Mouse (Mus musculus) heart, embryonic 10.5 days (tissue): ENCODE results near the gene 4930544D05Rik. TPM values are rescaled to one million over a fixed set of nuclear protein-coding genes. Genes with fewer than 3 reads are reported as not detected.

Source experiments
- DNase-seq: peaks from one replicate; pipeline ENCODE4 v3.0.0-alpha.2; 2017; ENCODE audit warnings: low spot score
- H3K27ac ChIP-seq: fragments of 300-500 bp; sonication (generic); 2 replicates; pipeline ENCODE4 v1.5.1; 2016; ENCODE audit warnings: mild to moderate bottlenecking
- H3K27me3 ChIP-seq: fragments of 300-500 bp; sonication (generic); 2 replicates; pipeline ENCODE4 v1.6.1; 2016; ENCODE audit warnings: mild to moderate bottlenecking; ENCODE audit not compliant: poor library complexity, insufficient read depth, severe bottlenecking
- H3K36me3 ChIP-seq: fragments of 300-500 bp; sonication (generic); 2 replicates; pipeline ENCODE4 v1.6.1; 2016; ENCODE audit warnings: mild to moderate bottlenecking, moderate library complexity
- H3K4me1 ChIP-seq: fragments of 300-500 bp; sonication (generic); 2 replicates; pipeline ENCODE4 v1.6.1; 2016; ENCODE audit warnings: mild to moderate bottlenecking
- H3K4me3 ChIP-seq: fragments of 300-500 bp; sonication (generic); 2 replicates; pipeline ENCODE4 v1.5.1; 2016; ENCODE audit warnings: mild to moderate bottlenecking, moderate library complexity
- H3K9me3 ChIP-seq: fragments of 300-500 bp; sonication (generic); 2 replicates; pipeline ENCODE4 v1.6.1; 2016; ENCODE audit warnings: mild to moderate bottlenecking, moderate library complexity
- WGBS: fragments of 180-500 bp; shearing (Covaris S2); methylation state at CpG from one replicate; pipeline ENCODE4 v1.1.7; 2016; 5-methylcytosine and 5-hydroxymethylcytosine counted together
- polyA plus RNA-seq: library from polyadenylated mRNA; unstranded; fragments of >200 nt; fragmentation: Nextera tagmentation; extraction: Ambion mirVana; gene quantifications from 2 replicates; pipeline ENCODE4 v1.2.1, GENCODE M21; 2016

The 4930544D05Rik gene
- polyA plus RNA-seq, 1 experiment from 2014 or later = not detected

DNA sequence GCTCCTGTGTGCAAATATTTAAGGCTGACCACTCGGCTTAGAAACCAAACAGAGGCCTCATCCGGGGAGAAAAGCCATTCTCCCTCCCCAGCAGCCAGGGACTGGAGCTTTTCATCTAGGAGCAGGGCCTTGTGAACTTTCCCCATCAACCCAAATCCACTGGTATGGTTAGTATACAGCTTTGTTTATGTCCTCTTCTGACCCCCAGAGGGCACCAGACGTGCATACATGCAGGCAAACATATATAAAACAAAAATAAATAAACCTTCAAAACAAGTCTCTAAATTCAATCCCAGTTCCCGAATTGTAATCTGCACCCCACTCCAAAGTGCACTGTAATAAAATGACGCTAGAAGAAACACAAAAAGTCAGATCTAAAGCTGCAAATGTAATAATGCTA is 13.9 kb downstream of the 4930544D05Rik start:
- H3K36me3 ChIP-seq = no peaks in the 10 kb centered on the region
- H3K4me3 ChIP-seq = no peak overlapping the region
- no peak for DNase-seq
- no peaks in the 10 kb centered on the region for H3K9me3 ChIP-seq
- WGBS = 50% methylated on average over 5 of the region's 5 CpGs
- H3K27ac ChIP-seq = no peak overlapping the region
- 0 out of 2 replicates have a peak, but pooled peaks cover 3% of the 10 kb centered on the region for H3K4me1 ChIP-seq
- no peaks in the 10 kb centered on the region for H3K27me3 ChIP-seq

DNA sequence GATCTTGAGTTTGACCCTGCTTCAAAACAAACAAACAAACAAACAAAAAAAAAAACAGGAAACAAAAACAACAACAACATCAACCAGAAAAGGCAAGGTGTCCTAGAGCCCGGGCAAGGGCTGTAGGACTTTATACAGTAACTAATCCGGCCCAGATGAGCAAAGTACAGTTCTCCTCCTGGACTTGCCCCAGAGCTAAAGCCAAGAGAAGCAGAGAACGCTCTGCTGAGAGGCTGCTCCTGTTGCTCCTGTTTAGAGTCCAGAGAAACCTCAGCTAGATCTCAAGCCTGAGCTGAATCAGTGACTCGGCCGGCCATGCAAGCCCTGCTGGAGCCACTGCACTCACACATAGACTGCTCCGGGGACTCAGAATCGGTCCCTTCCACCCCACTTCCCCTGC is 14.5 kb downstream of the 4930544D05Rik start:
- no peak for DNase-seq
- Histone ChIP-seq H3K27ac (no peak overlapping the region), H3K27me3 (no peaks in the 10 kb centered on the region), H3K9me3 (no peaks in the 10 kb centered on the region), H3K36me3 (no peaks in the 10 kb centered on the region), H3K4me1 (0 out of 2 replicates have a peak, but pooled peaks cover 3% of the 10 kb centered on the region), H3K4me3 (no peak overlapping the region)
- WGBS = 57% methylated on average over 7 of the region's 7 CpGs

DNA sequence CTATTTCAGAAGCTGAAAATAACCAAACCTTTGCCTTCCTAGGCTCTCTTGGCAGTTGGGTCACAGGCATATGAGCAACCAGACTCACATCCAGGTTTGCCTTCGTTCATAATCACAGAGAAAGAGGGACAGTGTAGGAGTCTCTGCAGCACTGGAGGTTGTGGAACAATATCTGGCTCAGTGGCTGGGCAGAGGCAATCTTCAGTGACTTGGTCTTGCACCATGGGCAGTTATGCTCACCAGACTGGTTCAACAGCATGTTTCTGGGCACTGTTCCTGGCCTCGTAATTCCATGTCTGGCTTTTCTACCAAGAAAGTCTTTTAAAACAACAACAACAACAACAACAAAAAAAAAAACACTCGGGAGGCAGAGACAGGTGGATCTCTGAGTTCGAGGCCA is 20.0 kb downstream of the 4930544D05Rik start:
- DNase-seq = no peak
- WGBS = 81% methylated on average over 4 of the region's 4 CpGs
- Histone ChIP-seq H3K36me3 (no peaks in the 10 kb centered on the region), H3K4me3 (no peak overlapping the region), H3K27ac (no peak overlapping the region), H3K4me1 (peaks cover 22% of the 10 kb centered on the region), H3K9me3 (no peaks in the 10 kb centered on the region), H3K27me3 (no peaks in the 10 kb centered on the region)

DNA sequence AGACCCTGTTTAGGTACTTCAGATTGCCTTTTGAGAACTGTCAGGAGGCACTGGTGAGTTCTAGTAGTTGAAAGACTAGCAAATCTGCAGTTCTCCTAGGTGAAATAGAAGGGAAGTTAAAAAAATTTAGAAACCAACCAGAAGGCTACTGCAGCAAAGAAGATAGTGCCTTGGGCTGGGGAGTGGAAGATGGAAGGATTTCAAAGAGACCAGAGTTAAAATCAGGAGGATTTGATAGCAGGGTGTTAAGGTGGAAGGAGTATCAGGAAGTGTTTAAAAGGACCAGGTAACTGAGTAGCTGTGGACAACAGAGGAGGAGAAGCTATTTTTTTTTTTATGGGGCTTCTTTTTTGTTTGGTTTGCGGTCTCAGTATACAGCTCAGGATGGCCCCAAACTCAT is 22.1 kb downstream of the 4930544D05Rik start:
- H3K4me1 ChIP-seq = peaks cover 23% of the 10 kb centered on the region
- H3K27ac ChIP-seq = no peak overlapping the region
- no peaks in the 10 kb centered on the region for H3K9me3 ChIP-seq
- H3K36me3 ChIP-seq = peaks cover 3% of the 10 kb centered on the region; the same call in 1 of the 2 replicates
- WGBS = 93% methylated on average over 1 of the region's 1 CpGs
- H3K27me3 ChIP-seq = no peaks in the 10 kb centered on the region
- DNase-seq = no peak
- no peak overlapping the region for H3K4me3 ChIP-seq

DNA sequence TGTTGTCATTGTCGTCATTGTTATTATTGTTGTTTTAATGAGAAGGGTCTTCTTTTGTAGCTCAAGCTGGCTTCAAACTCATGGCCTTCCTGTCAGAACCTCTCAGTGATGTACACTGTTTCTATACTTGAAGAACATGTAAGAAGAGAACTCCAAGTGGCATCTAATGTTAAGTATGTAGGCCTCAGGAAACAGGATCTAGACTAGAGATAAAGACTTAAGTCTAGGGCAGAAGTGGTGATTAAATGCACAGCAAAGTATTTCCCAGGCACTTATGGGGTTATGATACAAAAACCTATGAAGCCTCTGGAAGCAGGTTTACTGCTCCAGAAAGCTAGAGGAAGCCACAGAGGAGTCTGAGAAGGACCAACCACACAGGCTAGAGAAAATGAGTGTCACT is 22.6 kb downstream of the 4930544D05Rik start:
- H3K4me1 ChIP-seq = peaks cover 23% of the 10 kb centered on the region
- no peak for DNase-seq
- peak overlapping the region; percentile 75 for H3K27ac ChIP-seq
- H3K4me3 ChIP-seq = no peak overlapping the region
- no peaks in the 10 kb centered on the region for H3K27me3 ChIP-seq
- no peaks in the 10 kb centered on the region for H3K9me3 ChIP-seq
- peaks cover 8% of the 10 kb centered on the region for H3K36me3 ChIP-seq
- 66% methylated on average over 1 of the region's 1 CpGs for WGBS

DNA sequence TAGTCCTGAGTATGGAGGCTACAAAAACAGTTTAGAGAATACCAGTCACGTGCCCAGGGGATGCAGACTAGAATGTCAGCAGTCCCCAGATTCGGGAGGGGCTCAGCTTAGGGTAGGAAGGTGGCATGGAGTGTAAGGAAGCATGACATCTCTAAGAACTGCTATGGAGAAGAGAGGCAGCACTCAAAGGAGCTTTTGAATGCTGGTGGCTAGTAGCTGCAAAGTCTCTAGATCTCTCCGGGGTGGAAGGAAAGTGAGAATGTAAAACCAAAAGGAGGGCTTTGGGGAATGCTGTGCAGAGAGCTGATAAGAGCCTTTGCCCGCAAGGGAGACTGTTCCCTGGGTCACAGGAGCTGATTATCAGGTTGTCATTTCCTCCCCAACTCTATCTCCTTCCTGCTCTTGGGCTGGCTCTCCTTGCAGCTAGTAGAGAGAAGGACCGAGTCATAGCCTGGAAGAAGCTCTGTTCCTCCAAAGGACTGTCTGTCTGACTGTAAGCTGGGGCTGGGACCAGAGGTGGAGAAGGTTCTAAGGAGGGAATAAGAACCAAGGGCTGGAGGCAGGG is 23.1 kb downstream of the 4930544D05Rik start, which contains the start of gene Gp1ba:
Gp1ba (plus strand) TSS at position 409 of the 565 bp plus-strand sequence.
- Histone ChIP-seq H3K4me3 (peak within 1 kb of the TSS; percentile 23; the same call in 1 of the 2 replicates), H3K27me3 (no peaks in the 10 kb centered on the region), H3K4me1 (peaks cover 23% of the 10 kb centered on the region), H3K36me3 (peaks cover 13% of the 10 kb centered on the region), H3K27ac (peak within 1 kb of the TSS; percentile 75), H3K9me3 (no peaks in the 10 kb centered on the region)
- 6% methylated on average over 5 of the region's 5 CpGs for WGBS
- DNase-seq = no peak

DNA sequence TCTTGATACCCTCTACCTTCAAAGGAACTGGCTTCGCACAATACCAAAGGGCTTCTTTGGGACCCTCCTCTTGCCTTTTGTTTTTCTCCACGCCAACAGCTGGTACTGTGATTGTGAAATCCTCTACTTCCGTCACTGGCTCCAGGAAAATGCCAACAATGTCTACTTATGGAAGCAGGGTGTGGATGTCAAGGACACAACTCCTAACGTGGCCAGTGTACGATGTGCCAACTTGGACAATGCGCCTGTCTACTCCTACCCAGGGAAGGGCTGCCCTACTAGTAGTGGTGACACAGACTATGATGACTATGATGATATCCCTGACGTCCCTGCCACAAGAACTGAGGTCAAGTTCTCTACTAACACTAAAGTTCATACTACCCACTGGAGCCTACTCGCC is 24.3 kb downstream of the 4930544D05Rik start:
- WGBS = 75% methylated on average over 8 of the region's 8 CpGs
- H3K4me3 ChIP-seq = no peak overlapping the region; the same call in 1 of the 2 replicates
- H3K4me1 ChIP-seq = peaks cover 24% of the 10 kb centered on the region
- no peaks in the 10 kb centered on the region for H3K9me3 ChIP-seq
- DNase-seq = no peak
- peak overlapping the region; percentile 30; the same call in 1 of the 2 replicates for H3K27ac ChIP-seq
- H3K36me3 ChIP-seq = peaks cover 24% of the 10 kb centered on the region
- no peaks in the 10 kb centered on the region for H3K27me3 ChIP-seq

DNA sequence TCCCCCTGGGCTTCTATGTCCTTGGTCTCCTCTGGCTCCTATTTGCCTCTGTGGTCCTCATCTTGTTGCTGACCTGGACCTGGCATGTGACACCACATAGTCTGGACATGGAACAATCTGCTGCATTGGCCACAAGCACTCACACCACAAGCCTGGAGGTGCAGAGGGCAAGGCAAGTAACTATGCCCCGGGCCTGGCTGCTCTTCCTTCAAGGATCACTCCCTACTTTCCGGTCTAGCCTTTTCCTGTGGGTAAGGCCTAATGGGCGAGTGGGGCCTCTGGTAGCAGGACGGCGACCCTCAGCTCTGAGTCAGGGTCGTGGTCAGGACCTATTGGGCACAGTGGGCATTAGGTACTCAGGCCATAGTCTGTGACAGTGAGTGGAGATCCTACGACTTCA is 25.6 kb downstream of the 4930544D05Rik start:
- Histone ChIP-seq H3K27ac (no peak overlapping the region), H3K27me3 (no peaks in the 10 kb centered on the region), H3K9me3 (no peaks in the 10 kb centered on the region), H3K4me3 (no peak overlapping the region), H3K36me3 (peaks cover 32% of the 10 kb centered on the region), H3K4me1 (peaks cover 37% of the 10 kb centered on the region)
- no peak for DNase-seq
- 78% methylated on average over 7 of the region's 7 CpGs for WGBS

DNA sequence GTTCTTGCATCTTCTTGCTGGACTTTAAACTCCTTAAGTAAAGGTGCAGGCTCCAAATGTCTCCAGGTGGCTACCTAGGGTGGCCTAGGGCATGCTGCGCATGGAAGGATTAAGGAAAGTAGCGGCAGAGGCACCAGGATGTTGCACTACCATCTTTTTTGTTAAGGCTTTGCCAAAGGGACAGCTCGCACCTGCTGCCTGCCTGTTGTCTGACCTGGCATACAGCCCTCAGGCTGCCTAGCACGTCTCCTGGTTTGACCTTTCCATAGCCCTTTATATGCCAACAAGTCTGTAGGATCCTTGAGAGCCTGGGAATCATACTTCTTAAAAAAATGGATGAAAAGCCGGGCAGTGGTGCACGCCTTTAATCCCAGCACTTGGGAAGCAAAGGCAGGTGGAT is 27.4 kb downstream of the 4930544D05Rik start:
- WGBS = 91% methylated on average over 6 of the region's 6 CpGs
- Histone ChIP-seq H3K4me1 (peaks cover 43% of the 10 kb centered on the region), H3K36me3 (peaks cover 32% of the 10 kb centered on the region), H3K27ac (no peak overlapping the region), H3K27me3 (no peaks in the 10 kb centered on the region), H3K4me3 (no peak overlapping the region), H3K9me3 (no peaks in the 10 kb centered on the region)
- DNase-seq = no peak

DNA sequence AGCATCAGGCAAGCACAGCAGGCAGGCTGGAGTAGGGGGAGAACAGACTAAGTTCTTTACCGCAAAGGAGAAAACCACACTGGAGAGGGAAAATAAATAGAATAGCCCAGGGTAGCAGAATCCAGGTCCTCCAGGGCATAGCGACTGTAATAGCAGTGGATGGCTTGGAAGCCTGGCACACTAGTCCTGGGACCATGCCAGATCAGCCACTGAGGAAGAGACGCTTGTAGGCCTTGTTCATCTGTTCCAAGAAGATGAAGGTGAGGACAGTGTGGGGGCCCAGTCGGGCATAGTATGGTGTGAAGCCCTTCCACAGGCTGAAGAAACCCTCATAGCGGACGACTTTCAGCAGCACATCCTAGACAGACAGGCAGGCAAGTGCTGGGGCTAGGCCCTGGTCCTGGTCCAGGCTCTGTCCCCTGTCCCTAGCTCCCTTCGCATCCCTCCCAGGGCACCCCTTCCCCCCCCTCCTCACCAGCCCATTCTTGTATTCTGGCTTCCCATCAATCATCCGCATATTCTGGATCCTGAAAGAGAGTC is 29.0 kb downstream of the 4930544D05Rik start:
- 96% methylated on average over 8 of the region's 8 CpGs for WGBS
- Histone ChIP-seq H3K4me1 (peaks cover 43% of the 10 kb centered on the region), H3K9me3 (no peaks in the 10 kb centered on the region), H3K27ac (no peak overlapping the region), H3K27me3 (no peaks in the 10 kb centered on the region), H3K36me3 (peaks cover 44% of the 10 kb centered on the region), H3K4me3 (no peak overlapping the region)
- DNase-seq = peak; percentile 63

DNA sequence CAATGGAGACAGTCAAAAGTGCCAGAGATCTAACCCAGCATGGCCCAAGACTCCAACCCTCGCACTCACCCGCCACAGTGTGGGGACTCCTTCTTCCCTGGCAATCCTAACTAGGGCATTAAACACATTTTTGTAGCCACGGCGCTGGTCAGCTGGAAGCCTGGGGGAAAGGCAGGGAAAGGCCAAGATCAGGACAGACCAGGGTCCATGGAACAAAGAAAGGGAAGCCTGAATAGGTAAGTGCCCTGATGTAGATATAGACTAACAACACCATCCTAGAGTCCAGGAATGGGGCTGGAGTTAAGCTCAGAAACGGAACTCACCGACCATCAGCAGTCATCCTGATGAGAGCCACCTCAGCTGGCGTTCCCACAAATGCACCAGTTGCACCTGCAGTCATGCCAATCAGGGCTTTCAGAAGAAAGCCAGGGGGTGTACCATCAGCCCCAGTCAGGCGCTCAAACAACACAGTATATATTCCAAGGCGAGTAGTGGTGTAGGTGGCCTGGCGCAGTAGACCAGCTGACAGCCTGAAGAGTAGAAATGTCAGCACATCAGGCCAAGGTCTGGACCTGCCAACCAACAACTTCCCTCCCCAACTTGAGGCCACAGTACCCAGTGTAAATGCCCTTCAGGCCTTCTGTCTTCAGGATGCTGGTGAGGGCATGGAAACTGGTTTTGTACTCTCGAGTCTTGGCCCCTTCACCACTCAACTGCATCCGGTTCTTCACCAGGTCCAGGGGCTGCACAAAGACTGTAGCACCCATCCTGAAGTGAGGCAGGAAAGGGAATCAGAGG is 30.0 kb downstream of the 4930544D05Rik start:
- no peaks in the 10 kb centered on the region for H3K27me3 ChIP-seq
- WGBS = 84% methylated on average over 12 of the region's 12 CpGs
- H3K36me3 ChIP-seq = peaks cover 54% of the 10 kb centered on the region

DNA sequence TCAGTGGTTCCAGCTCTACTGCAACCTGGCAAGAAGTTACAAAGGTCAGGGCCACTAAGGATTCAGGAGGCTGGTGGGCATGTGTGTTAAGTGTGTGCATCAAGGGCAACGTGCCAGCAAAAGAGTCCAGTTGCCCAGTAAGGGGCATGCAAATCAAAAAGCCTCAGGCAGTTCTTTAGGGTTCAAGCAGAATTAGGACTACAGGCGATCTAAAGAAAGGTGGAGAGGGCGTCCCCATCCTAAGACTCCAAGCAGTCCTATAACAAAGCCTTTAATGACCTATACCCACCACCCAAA is 30.6 kb downstream of the 4930544D05Rik start:
- WGBS = 27% methylated on average over 3 of the region's 3 CpGs
- H3K4me3 ChIP-seq = peak overlapping the region; percentile 70
- DNase-seq = no peak

More for the DNA sequence above, 30.0 kb downstream of the 4930544D05Rik start:
- H3K4me1 ChIP-seq = peaks cover 38% of the 10 kb centered on the region
- DNase-seq = peak; percentile 73
- no peaks in the 10 kb centered on the region for H3K9me3 ChIP-seq
- peak overlapping the region; percentile 97 for H3K27ac ChIP-seq
- H3K4me3 ChIP-seq = peak overlapping the region; percentile 70

More for the DNA sequence above, 30.6 kb downstream of the 4930544D05Rik start:
- peaks cover 42% of the 10 kb centered on the region for H3K4me1 ChIP-seq
- peaks cover 60% of the 10 kb centered on the region for H3K36me3 ChIP-seq
- H3K9me3 ChIP-seq = no peaks in the 10 kb centered on the region
- no peaks in the 10 kb centered on the region for H3K27me3 ChIP-seq
- H3K27ac ChIP-seq = peak overlapping the region; percentile 97
